Mouse (Mus musculus) adrenal gland, postnatal 36 days (tissue): Measurements from ENCODE around the gene Snap25. TPM values are rescaled to one million over a fixed set of nuclear protein-coding genes. Genes with fewer than 3 reads are reported as not detected.

ENCODE experiments used
- DNase-seq, 2 experiments: peaks; one replicate each; pipeline ENCODE4 v3.0.0; 2021; ENCODE audit warnings: mixed read lengths in 1 of 2
- total RNA-seq, 2 experiments: library from RNA; stranded (reverse); gene quantifications; 2 replicates each; pipeline ENCODE4 v1.2.3; 2021

Snap25 gene
- total RNA-seq, 2 experiments from 2014 or later: 28.9 to 31.8 TPM

DNA sequence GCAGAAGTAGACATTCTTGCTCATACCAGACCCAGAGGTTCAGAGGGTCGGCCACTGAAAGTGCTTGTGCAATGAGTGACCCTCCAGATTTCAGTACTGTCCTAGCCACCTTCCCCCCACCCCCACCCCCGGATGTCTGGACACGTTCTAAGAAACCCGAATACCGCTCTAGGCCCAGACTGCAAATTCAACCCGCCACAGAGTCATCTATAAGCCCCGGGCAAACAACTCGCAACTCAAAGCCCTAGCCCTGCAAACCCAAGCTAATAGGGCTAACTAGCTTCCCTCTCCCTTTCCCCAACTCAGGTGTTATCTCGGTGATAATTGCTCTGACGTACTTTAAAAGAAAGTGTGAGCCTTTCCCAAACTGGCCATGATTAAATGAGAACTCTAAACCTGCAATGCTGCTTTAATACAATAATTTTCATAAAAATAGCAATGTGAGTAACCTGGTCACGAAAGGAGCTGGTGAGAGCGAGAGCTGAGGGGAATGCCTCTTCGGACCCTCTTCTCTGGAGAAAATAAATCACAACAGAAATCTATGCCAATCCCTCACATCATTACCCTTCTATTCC lies 725 bp upstream of the Snap25 start:
- DNase-seq: no peak

DNA sequence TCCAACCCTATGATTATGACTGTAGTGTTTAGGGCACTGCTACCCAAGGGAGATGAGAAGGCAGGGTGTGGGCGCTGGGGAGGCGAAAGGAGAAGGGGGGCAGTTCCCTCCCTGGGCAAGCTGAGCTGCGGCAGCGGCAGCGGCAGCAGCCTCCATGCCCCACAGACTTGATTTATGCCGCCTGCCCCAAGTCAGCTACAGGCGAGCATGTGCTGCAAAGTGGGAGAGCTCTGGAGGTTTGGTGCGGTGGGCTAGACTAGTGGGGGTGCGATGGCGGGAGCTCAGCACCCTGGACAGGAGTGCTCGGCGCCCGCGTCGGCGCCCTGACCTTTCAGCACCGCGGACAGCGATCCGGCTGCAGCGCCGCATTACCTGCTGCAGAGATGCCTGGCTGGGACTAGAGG lies 757 bp downstream of the Snap25 start:
- peak; percentile 90 to 91 for DNase-seq

DNA sequence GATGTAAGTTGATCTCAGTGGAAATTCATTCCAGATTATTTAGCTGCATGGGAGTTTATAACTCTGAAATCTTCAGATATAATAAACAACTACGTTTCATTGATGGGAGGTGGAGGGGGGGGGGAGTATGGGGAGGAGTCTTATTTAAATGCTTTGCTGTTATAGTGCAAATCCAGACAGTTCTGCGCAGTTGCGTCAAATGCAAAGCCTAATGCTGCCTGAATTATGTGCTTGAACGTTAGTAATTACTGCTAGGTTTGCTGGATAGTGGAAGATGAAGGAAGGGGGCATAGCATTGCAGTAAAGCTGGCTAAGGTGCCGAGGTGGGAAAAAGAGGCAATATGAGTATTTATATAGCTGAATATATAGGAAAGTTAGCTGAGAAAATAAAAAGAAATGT lies 2.3 kb downstream of the Snap25 start:
- no peak for DNase-seq

DNA sequence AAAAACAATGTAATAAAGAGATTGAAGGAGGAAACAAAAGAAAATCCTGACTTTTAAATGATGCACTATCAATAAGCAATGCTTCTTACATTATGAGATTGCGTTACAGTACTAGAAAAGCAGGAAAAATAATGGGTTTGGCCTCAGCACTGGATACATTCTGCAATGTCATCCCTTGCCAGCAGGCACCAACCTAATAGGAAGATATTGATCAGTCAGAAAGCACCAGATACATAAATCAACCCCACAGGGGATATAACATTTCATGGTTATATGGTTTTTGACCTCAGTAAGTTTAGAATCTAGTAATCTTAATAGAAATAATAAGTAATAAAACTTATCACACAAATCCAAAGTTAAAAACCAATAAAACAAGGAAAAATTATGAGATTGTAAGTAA lies 3.1 kb downstream of the Snap25 start:
- no peak for DNase-seq

DNA sequence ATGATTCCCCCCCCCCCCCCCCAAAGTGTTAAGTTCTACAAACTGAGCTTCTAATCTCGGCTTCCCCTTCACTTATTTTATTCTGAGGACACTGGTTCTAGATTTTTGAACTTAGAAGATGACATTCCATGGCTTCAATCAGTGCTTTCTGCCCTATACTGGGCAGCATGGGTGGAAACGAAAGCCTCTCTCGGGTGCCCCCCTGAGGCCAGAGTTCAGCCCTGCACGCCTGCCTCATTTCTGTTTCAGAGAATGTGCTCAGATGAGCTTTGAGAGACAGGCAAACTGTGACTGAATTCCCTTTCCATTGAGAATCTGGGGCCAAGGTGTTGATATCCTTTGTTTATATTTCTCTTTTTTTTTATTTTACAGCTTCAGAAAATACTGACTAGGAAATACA lies 7.0 kb downstream of the Snap25 start:
- peak; percentile 80 to 87 for DNase-seq

DNA sequence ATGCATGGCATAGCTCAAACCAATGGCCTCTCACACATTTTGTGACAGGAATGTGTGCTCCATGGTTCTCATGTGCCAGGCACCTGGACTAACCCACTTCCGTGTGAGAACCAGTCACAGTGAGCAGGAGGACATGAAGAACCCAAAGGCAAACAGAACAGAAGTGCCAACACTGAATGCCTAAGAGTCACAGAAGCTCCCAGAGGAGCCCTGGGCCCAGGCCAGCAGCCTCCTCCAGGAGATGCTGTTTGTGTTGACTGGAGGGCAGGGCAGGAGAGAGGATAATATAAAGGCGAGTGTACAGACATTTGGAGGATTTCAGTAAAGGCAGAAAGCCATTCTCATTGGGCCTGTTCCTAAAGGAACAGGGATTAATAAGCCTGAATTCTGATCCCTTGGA lies 25.0 kb downstream of the Snap25 start:
- no peak for DNase-seq

DNA sequence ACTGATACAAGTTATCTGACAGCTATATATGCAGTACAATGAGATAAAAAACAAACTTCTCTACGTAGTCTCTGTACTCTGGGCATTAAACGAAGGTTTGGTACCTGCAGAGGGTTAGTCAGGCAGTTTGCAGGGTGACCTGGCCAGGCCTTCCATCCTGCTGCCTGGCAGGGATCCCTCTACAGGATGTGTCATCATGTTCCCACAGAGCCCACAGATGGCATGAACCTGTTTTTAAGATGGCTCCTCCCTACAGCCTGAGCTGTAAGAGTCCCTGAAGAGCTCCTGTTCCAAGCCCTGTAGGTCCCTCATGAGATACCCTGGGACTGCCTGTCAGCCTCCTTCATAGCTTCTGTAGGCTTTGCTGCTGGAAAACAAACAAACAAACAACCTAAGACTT lies 29.0 kb downstream of the Snap25 start:
- DNase-seq: no peak

DNA sequence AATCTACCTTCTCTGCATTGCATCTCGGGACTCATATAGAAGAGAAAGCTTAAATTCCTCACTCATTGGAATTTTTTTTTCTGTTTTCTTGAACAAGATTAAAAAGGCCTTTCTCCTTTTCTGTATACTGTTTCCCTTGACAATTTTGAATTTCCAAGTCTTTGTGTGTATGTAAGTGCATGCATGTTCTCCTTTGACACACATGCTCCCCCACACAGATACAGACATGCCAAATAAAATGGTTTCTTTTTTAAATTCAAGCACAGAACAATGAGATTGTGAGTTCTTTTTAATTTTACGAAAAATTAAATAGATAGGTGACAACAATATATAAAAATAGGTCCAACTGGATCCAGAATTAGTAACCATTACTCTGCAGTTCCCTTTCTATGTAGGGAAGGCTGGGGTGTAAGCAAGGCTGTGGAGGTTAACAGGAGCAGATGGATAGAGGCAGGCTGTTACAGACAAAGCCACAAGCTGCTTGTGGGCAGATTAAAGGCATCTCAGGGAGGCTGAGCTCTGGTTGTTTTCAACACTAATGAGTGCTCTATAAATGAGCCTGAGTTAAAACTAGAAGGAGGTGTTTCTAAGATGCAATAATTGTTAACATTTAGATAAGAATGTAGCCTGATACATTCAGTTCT lies 31.6 kb downstream of the Snap25 start:
- no peak for DNase-seq

DNA sequence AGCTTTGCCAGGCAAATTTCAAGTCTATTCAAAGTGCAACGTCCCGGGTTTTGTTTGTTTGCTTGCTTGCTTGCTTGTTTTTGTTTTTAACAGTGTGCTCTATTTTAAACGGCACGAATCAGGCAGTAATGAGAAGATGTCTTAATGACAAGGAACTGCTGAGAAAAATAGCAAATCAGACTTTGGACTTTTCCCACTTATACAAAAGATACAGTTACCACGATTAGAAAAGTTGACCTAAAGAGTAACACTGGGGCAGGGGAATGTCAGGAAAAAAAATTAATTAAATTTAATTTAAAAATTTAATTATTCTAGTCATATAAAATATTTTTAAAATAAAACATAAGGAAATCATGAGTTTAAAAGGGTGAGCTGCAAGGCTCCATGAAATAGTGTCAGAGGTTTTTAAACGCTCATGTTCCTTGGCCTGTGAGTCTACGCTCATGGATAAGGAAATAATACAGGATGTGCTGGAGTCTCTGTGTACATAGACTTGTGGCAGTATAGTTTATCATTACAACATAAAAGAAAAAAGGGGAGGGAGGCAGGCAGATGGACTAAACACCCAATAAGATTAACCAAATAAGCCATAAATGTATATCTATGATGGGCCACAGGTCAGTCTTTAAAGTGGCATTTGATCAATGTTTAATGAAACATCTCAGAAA lies 32.2 kb downstream of the Snap25 start:
- no peak for DNase-seq

DNA sequence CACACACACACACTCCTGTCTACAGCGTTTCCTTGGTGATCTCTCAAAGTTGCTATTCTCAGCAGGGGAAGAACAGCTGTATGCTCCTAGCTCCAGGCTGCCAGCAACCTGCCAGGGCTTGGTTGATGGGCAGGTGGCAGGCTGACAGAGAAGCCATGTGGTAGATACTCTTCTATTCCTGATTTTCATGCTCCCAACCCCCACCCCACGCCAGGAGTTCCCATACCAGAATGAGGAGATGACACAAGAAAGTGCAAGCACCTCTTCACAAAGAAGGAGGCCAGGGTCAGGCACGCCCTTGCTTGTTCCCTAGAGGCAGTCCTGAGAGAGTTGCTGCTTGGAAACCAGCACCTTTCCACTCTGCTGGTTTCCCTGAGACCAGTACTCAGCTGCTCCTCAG lies 40.4 kb downstream of the Snap25 start:
- DNase-seq: no peak

DNA sequence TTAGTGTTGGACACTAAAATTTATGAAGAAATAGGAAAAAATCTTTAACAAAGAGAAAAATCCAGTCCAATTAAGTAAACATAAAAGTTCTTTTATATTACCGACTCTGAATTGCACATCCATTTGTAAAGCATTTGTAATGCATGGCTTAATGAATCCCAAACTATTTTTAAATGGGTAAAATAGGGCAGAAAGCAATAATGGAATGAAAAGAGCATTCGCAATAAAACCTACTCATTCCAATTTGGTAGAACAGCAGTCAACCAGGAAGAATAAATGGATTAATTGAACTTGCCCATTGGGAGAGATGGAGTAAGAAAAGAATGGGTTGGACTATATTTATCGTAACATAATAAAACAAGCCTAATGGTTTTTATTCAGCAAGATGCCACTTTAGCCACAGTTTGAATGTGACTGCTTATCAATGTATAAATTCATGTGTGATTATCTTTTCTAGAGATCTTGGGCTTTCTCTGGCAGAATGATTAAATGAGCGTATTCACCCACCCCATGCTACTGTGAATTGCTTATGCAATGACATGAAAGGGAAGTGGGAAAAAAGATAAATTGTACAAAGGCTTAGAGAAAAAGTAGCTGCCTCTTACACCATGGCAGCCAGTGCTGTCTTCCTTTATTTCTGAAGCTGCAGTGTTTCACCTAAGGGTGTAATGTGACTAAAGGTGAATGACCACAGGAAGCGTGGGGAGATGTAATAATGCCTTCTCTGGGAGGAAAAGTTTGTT lies 45.7 kb downstream of the Snap25 start:
- no peak for DNase-seq

DNA sequence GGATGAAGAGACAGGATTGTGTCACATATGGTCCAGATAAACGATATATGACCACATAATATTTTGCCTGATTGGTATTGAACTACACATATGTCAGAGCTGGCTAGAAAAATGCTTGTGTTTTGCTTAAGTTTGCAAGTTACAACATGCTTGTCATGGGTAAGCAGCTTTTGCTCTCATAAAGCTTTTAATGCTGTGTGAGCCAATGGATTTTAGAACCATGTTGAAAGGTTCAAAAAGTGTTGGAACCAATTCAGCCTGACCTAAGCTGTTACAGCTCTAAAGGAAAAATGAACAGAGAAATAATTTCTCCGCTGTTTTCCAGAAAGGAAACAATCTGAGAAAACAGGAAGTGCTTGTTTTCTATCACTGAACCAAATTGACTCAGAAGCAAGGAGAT lies 64.9 kb downstream of the Snap25 start:
- DNase-seq: no peak

DNA sequence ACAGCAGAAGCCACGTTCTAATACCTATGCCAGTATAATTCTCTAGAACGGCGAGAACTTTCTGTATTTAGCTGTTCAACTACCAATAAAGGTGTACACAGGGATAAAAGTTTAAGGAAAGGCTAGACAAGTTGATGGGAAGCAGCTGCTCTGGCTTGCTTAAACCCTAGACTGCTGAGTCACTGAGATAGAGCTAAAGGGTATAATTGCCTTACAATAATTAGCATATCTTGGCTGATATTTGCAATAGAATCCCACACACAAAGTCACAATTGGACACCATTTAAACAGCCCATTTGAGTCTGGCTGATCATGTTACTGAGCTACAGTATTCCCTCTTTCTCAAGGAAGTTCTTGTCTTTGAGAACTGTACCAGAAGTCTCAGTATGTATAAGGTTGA lies 65.4 kb downstream of the Snap25 start:
- DNase-seq: no peak

DNA sequence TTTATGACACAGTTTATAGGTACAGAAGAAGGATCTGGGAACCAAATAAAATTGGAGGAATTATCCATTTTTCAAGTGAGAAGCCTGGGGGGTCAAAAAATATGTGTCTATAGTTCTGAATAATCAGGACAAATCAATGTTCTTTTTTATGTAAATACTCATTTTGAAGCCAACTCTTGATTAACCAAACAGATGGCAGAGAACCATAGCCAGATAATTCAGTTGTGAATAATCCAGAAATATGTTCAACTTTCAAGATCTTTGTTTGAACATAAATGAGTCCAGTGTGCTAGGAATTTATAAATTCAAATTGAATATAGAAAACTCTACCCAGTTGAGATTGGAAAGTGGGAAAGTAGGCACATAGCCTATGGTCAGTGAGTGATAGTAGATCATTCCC lies 67.0 kb downstream of the Snap25 start:
- DNase-seq: no peak

DNA sequence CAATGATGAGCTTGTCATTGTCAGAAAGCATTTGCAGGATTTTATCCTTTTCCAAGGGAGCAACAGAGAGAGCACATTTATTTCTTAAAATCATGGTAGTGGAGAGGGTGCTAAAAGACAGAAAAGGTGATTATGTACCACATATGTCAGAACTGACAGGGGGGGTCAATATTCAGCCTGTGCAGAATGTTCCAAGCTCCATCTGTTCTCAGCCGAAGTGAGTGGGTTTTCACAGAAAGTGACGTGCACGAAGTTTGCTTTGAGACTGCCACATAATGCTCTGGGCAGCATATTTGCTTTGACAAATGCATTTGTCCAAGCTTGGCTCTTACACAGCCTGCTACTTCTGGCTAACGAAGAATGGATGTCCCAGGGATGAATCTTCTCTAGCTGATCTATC lies 71.1 kb downstream of the Snap25 start:
- DNase-seq: no peak

DNA sequence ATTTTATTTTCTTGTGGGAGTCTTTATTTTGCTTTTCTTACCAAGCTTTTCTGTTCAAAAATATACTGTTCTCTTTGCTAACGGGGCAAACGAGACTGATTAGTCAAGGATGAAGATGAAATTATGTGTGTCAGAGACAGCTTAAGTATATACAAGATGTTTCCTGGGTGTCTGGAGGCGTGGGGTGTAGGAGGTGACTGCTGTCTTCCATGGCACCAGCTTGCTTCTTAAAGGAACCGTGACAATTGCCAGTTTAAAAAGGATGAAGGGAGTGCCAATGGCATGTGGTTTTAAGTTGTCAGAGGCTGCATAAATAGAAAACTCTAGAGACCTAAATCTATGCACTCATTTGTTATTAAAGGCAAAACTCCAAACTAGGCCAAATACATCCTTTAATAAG lies 75.1 kb downstream of the Snap25 start:
- no peak for DNase-seq

DNA sequence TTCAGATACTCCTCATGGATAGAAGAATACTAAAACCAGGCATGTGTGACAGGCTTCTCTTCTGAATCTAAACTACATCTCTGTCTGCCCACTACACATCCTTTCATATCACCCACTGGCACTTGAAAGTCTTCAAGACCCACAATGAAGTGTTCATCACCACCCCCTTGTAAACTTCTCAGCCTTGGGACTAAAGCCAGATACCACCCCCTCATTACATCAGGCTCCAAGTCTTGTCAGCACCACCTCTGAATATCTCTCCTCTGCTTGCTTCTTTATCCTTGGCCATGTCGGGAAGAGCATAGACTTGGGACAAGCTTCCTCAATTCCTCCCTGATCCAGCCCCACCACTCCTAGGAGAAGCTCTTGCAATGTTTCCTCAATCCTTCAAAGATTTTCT lies 83.3 kb downstream of the Snap25 start:
- DNase-seq: no peak

DNA sequence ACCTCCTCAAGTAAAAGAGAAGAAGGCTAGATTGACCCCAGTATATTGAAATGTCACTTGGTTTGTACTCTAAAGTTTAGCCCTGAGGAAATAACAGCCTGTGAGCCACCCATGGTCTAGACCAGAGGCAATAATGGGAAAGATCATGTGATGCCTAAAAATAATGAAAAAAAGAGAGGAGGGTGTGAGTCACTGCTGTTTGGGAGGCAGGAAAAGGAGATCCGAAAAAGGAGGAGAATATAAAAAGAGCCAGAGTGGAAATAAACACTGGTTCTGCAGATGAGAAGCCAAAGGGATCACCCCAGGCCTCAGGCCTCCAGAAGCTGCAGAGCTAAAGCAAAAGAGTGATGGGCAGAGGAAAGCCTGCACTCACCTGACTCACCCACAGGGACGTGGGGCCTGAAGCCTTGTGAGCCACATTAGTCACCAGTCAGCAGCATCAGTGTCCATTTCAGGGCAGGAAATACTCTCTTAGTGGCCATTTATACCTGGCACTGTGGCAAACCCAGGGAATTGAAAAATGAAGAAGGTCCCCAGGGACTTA lies 85.7 kb downstream of the Snap25 start:
- no peak for DNase-seq

DNA sequence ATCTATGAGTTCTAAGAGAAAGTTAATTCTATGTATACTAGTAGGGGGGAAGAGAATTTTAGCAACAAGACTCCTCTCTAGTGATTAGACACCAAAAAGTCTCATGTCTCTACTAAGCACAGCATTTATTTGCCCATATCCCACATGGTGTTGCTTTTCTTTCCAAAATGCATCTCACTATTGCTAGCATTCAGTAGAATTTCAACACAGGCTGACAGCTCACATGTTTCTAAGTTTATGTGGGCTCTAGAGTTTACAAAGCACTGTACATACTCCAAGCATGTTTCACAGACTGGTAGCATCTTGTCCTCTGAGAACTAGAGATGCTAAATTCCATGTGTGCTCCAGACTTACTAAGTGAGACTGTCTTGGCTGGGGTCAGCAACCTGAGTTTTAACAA lies 87.8 kb downstream of the Snap25 start:
- no peak for DNase-seq

DNA sequence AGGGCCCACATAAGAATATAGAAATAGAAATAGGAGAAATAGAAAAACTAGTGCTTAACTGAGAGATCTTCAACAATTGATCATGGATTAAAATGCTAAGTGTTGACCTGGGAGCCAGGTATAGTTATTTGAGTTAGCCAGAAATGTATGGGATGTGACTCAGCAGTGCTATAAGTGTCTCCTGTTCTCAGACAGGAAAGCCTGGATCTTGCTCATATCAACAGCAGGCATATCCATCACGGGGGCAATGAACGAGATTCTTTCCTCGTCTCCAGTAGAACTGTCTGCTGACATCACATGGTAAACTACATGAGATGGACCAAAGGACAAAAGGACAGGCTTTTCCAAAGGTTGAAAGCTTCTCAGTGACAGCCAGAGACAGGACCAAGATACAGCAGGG lies 88.8 kb downstream of the Snap25 start:
- DNase-seq: no peak

DNA sequence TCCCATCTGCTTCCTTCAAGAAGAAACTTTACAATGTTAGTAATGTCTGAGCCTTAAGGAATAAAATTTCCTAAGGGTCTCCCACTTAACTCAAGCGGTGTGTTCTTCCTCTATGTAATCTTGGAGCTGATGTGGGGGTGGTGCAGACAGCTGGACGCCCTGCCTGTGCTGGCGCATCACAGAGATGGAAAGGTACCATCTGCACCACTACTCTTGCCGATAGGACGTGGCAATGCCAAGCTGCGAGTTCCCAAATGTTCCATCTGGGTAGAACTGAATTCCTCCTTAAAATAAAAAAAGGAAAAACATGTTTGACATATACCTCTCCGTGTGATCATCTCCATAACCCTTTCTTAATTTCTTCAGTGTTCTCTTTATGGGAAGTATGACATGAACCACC lies 89.9 kb downstream of the Snap25 start:
- no peak for DNase-seq

DNA sequence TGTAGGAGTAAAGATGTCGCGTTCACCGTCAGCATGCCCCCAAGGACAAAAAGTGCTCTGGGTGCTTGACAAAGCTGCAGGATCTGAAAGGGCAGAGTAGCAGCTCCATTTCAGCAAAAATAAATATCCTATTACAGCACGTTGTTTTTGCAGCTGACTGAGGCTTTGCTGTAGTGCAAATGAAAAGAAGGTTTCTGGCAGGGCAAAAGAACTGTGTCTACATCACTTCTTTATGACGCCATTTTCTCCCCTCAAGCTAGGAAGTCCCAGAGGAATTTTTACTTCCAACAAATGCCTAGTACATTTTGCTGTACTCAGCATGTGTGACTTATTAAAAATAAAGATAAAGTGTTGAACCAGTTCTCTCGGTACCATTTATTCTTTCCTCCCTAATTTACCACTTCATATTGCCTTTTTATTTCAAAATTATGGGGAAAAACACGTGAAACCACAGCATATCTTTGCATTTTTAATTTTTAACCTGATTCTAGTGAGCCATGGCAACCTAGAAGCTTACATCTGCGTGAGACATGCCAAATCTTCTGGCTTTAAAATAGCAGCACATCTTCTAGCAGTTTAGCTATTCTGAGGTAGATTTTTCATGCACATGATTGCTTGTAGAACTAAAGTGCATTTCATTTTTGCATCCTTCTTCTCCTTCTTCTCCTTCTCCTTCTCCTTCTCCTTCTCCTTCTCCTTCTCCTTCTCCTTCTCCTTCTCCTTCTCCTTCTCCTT lies 94.9 kb downstream of the Snap25 start:
- DNase-seq: no peak
